Mouse (Mus musculus) stomach, postnatal 0 days (tissue): Measurements from ENCODE around the gene Olfr229. TPM values are rescaled to one million over a fixed set of nuclear protein-coding genes. Genes with fewer than 3 reads are reported as not detected.
"Not testable (repeated sequence)": the region's sequence is repeated elsewhere in the genome, so short reads cannot be mapped to it uniquely, and the experiment has no call there.

Source experiments
- ATAC-seq: fragments of 200-750 bp; cut with Nextera tagmentation; 2 replicates; pipeline ENCODE4 v1.8.0; 2017; ENCODE audit not compliant: low FRiP score, low TSS enrichment
- DNase-seq: peaks from one replicate; pipeline ENCODE4 v3.0.0-alpha.2; 2016; ENCODE audit warnings: low spot score
- H3K27ac ChIP-seq: fragments of 300-500 bp; sonication (generic); replicated peaks from 2 replicates; pipeline ENCODE4 v1.5.1; 2014; ENCODE audit warnings: mild to moderate bottlenecking, control low read depth
- H3K27me3 ChIP-seq: fragments of 300-500 bp; sonication (generic); 2 replicates; pipeline ENCODE4 v1.6.1; 2014; ENCODE audit warnings: low read length; ENCODE audit not compliant: control insufficient read depth, insufficient read depth
- H3K36me3 ChIP-seq: fragments of 300-500 bp; sonication (generic); 2 replicates; pipeline ENCODE4 v1.6.1; 2014; ENCODE audit warnings: low read length, mixed read lengths; ENCODE audit not compliant: control insufficient read depth, insufficient read depth
- H3K4me1 ChIP-seq: fragments of 300-500 bp; sonication (generic); replicated peaks from 2 replicates; pipeline ENCODE4 v1.6.1; 2014; ENCODE audit warnings: antibody characterized with exemption; ENCODE audit not compliant: control insufficient read depth, insufficient read depth
- H3K4me2 ChIP-seq: fragments of 300-500 bp; sonication (generic); replicated peaks from 2 replicates; pipeline ENCODE4 v1.6.1; 2014; ENCODE audit warnings: low read depth, mild to moderate bottlenecking, control low read depth, moderate library complexity
- H3K4me3 ChIP-seq: fragments of 300-500 bp; sonication (generic); 2 replicates; pipeline ENCODE4 v1.5.1; 2014; ENCODE audit warnings: low read depth, low read length, control low read depth
- H3K9ac ChIP-seq: fragments of 300-500 bp; sonication (generic); 2 replicates; pipeline ENCODE4 v1.6.1; 2014; ENCODE audit warnings: mild to moderate bottlenecking, low read length, control low read depth, mixed read lengths
- H3K9me3 ChIP-seq: fragments of 300-500 bp; sonication (generic); 2 replicates; pipeline ENCODE4 v1.6.1; 2016; ENCODE audit warnings: low read length; ENCODE audit not compliant: control insufficient read depth
- CTCF ChIP-seq: IDR thresholded peaks from 2 replicates; pipeline ENCODE4 v1.5.1; 2016; ENCODE audit warnings: antibody characterized with exemption, low read depth, mild to moderate bottlenecking, moderate library complexity
- EP300 ChIP-seq: optimal IDR thresholded peaks from 2 replicates; pipeline ENCODE3; 2016; ENCODE audit warnings: antibody characterized with exemption
- WGBS: fragments of 180-500 bp; shearing (Covaris S2); extraction: QIAGEN DNeasy Blood & Tissue Kit; methylation state at CpG from one replicate; pipeline ENCODE4 v1.1.7; 2014; 5-methylcytosine and 5-hydroxymethylcytosine counted together
- polyA plus RNA-seq: library from polyadenylated mRNA; unstranded; fragments of >200 nt; fragmentation: Nextera tagmentation; extraction: Ambion mirVana; gene quantifications from 2 replicates; pipeline ENCODE4 v1.2.1, GENCODE M21; 2015

Gene Olfr229
- not detected in 2 replicates for polyA plus RNA-seq

DNA sequence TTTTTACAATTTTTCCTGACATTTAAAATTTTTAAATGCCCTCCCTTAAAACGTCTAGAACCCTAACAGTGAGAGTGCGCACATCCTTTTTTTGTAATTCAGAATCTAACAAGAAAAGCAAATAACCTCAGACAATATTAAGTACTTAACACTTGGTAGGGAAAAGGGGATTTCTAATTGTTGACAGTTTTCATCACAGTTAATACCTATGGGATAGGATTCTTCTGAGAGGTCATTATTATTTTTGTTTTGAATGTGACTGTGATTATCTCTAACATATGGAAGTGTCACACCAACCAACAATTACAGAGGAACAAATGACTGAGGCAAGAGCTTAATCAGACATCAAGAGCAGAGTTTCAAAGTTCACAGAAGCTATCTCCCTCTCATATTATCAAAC lies at the start of gene Olfr229:
Gene Olfr229, plus strand, starts transcription at position 301 of the 400 bp plus-strand sequence.
- 63% methylated on average over 2 of the region's 2 CpGs for WGBS
- no peaks in the 10 kb centered on the region for H3K9me3 ChIP-seq
- H3K27me3 ChIP-seq = no peaks in the 10 kb centered on the region
- no peak within 1 kb of the TSS for H3K4me2 ChIP-seq
- DNase-seq (no peak), ATAC-seq (no peak)
- H3K36me3 ChIP-seq = no peaks in the 10 kb centered on the region
- no peak for TF ChIP-seq CTCF
- no peak for TF ChIP-seq EP300
- H3K9ac ChIP-seq = no peak within 1 kb of the TSS
- H3K4me3 ChIP-seq = no peak within 1 kb of the TSS
- no peaks in the 10 kb centered on the region for H3K4me1 ChIP-seq
- no peak within 1 kb of the TSS for H3K27ac ChIP-seq

DNA sequence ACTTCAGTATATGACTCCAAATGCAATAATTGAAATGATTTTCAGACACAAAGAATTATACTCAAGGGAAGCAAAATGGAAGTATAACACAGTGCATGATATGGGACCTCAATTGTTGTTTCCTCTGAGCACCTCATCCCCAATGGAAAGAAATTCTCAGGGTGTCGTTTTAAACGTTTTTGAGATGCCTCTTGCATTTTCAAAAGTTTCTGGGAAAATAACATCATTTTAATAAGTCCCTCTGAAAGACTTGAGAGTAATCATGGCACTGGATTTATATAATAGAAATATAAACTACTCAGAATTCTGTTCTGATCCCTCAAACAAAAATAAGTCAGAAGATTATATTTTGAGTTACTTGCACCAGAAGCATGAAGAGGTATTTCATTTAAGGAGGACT lies 41.0 kb upstream of the Olfr229 start, which contains the start of gene Olfr972:
Gene Olfr972, plus strand, starts transcription at position 301 of the 400 bp plus-strand sequence.
- ATAC-seq = no peak
- Histone ChIP-seq H3K9me3 (no peaks in the 10 kb centered on the region), H3K9ac (no peak within 1 kb of the TSS), H3K4me3 (no peak within 1 kb of the TSS), H3K4me2 (no peak within 1 kb of the TSS), H3K27me3 (no peaks in the 10 kb centered on the region), H3K4me1 (no peaks in the 10 kb centered on the region), H3K27ac (no peak within 1 kb of the TSS), H3K36me3 (no peaks in the 10 kb centered on the region)
- TF ChIP-seq EP300 (no peak), CTCF (no peak)
- WGBS = 55% methylated on average over 2 of the region's 2 CpGs
- DNase-seq = no peak

DNA sequence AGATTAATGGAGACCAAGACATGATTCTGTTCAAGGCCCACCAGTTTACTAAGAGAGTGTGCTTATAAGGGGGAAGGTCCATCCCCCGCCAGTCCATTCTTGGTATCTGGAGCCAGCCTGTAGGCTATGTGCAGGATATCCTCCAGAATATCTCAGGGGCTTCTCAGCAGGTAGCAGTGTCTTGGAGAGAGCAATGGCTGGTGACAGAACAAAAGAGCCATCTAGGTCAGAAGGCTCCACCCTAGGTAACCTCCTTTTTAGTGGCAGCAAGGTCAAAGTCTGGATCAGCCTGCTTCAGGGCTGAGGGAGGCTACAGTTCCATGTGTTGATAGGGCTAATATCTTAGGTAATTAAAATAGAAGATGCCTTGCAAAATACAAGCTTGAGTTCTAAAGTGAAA lies 35.1 kb upstream of the Olfr229 start:
- 84% methylated on average over 1 of the region's 1 CpGs for WGBS
- not testable (repeated sequence) for H3K9ac ChIP-seq, H3K27me3 ChIP-seq, H3K4me2 ChIP-seq, H3K9me3 ChIP-seq, DNase-seq, H3K4me3 ChIP-seq, H3K27ac ChIP-seq, H3K4me1 ChIP-seq, ATAC-seq, H3K36me3 ChIP-seq

DNA sequence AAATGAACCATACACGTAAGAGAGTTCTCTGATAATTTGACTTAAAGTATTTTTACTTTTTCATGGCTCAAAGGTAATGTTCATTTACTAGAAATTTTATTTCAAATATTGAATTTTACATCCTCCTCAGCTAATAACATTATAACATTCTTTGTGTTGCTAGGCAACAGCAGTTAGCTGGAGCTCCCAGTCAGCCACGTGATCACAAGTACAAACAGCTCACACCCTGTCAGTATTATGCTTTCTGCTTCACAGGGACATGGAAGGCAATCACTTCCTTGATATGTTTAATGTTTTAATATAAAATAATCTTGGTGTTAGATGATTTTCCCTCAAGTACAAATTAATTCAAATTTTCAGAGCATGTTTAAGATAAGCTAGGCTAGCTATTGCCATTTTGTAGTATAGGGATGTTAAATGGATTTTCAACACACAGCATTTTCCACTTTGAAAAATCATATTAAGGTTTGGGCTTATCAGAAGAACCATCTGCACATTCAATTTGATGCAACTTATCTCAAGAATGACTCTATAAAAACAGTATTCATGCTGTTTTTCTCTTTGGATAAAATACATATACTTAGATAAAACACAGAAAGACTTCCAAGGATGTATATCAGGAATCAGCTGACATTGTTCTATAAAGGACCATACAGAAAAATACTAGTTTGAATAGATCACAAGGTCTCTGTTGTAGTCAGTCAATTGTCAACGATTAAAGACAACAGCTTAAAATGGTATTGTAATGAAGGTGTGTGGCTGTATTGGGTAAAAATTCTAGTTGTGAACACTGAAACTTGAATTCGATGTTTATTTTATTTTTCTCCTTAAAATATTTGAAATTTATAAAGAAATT lies 29.4 kb upstream of the Olfr229 start:
- H3K36me3 ChIP-seq, H3K4me3 ChIP-seq, DNase-seq, H3K9ac ChIP-seq, H3K4me1 ChIP-seq, H3K4me2 ChIP-seq, H3K27ac ChIP-seq, H3K9me3 ChIP-seq, ATAC-seq, H3K27me3 ChIP-seq: not testable (repeated sequence)
- no CpG with 5 or more reads among the region's 4 CpGs for WGBS

DNA sequence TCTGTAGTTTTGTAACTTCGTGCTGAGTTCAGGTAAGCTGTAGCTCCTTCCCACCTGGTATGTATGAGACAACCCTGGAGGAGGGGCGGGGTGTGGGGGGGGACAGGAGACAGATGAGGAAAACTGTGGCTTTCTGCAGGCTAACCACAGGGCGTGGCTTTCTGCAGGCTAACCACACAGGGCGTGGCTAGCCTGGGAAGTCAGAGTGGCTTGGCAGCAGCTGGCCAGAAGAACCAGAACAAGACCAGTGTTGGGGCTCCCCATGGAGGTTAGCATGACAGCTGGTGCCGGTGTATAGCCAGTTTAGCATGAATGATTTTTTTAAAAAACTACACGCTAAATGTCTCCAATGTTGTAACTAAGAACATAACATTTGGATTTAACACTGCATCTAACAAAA lies 2.0 kb upstream of the Olfr229 start:
- Histone ChIP-seq H3K4me3 (no peak overlapping the region), H3K4me1 (no peaks in the 10 kb centered on the region), H3K27ac (no peak overlapping the region), H3K9ac (no peak overlapping the region), H3K36me3 (no peaks in the 10 kb centered on the region), H3K4me2 (no peak overlapping the region), H3K9me3 (no peaks in the 10 kb centered on the region), H3K27me3 (no peaks in the 10 kb centered on the region)
- TF ChIP-seq CTCF = no peak
- TF ChIP-seq EP300 = no peak
- 65% methylated on average over 6 of the region's 6 CpGs for WGBS
- peak; percentile 27 for DNase-seq
- ATAC-seq = no peak

DNA sequence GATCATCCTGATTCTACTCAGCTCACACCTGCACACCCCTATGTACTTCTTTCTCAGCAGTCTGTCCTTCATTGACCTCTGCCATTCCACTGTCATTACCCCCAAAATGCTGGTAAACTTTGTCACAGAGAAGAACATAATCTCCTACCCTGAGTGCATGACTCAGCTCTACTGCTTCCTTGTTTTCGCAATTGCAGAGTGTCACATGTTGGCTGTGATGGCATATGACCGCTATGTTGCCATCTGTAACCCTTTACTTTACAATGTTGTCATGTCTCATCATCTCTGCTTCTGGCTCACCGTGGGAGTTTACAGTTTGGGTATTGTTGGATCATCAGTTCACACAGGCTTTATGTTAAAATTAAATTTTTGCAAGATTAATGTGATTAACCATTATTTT lies 2.8 kb downstream of the Olfr229 start:
- no peak for ATAC-seq
- H3K4me2 ChIP-seq = no peak overlapping the region
- no peaks in the 10 kb centered on the region for H3K27me3 ChIP-seq
- no peaks in the 10 kb centered on the region for H3K4me1 ChIP-seq
- H3K9ac ChIP-seq = no peak overlapping the region
- no peak overlapping the region for H3K4me3 ChIP-seq
- TF ChIP-seq EP300 (no peak), CTCF (no peak)
- H3K36me3 ChIP-seq = no peaks in the 10 kb centered on the region
- DNase-seq = no peak
- H3K27ac ChIP-seq = no peak overlapping the region
- H3K9me3 ChIP-seq = no peaks in the 10 kb centered on the region
- 77% methylated on average over 3 of the region's 3 CpGs for WGBS

DNA sequence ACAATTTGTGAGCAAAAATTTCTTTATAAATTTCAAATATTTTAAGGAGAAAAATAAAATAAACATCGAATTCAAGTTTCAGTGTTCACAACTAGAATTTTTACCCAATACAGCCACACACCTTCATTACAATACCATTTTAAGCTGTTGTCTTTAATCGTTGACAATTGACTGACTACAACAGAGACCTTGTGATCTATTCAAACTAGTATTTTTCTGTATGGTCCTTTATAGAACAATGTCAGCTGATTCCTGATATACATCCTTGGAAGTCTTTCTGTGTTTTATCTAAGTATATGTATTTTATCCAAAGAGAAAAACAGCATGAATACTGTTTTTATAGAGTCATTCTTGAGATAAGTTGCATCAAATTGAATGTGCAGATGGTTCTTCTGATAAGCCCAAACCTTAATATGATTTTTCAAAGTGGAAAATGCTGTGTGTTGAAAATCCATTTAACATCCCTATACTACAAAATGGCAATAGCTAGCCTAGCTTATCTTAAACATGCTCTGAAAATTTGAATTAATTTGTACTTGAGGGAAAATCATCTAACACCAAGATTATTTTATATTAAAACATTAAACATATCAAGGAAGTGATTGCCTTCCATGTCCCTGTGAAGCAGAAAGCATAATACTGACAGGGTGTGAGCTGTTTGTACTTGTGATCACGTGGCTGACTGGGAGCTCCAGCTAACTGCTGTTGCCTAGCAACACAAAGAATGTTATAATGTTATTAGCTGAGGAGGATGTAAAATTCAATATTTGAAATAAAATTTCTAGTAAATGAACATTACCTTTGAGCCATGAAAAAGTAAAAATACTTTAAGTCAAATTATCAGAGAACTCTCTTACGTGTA lies 21.1 kb downstream of the Olfr229 start:
- H3K4me1 ChIP-seq, H3K27me3 ChIP-seq, H3K4me2 ChIP-seq, H3K27ac ChIP-seq, H3K9me3 ChIP-seq, H3K36me3 ChIP-seq, H3K4me3 ChIP-seq, DNase-seq, H3K9ac ChIP-seq: not testable (repeated sequence)
- ATAC-seq = peak; percentile 69; the same call in 1 of the 2 replicates
- WGBS = no CpG with 5 or more reads among the region's 4 CpGs

DNA sequence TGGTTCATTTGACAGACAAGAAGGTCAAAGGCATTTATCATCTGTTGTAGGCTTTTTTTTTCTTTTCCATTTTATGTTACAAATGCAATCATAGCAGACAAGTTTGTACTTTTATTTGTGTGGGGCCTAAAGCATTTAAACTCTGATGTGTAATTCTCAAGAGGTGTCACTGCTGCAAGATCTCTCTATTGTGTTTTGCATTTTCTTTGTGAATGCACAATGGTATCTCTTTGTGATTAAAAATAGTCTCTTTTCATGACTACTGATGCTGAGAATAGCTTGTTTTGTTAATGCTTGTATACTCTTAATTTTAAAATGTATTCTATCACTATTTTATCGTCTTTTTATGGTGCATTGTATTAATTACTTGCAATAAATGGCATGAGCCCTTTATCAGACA lies 21.7 kb downstream of the Olfr229 start:
- H3K4me3 ChIP-seq, H3K27me3 ChIP-seq, H3K9me3 ChIP-seq, H3K36me3 ChIP-seq, DNase-seq, H3K9ac ChIP-seq, H3K27ac ChIP-seq, H3K4me2 ChIP-seq, H3K4me1 ChIP-seq, ATAC-seq: not testable (repeated sequence)
- WGBS = 64% methylated on average over 1 of the region's 1 CpGs
